Mouse (Mus musculus) kidney, adult 18-20 months (tissue): ENCODE results near the gene Pum1.

Experiments
- DNase-seq: peaks from one replicate; pipeline ENCODE4 v3.0.0; 2021

The Pum1 gene

GRCm38 (mm10) chr4:130735957-130736356, 72.8 kb downstream of the Pum1 start:
- no peak for DNase-seq

- peak; percentile 66 for DNase-seq
Observed at GRCm38 (mm10) chr4:130738527-130738926, 75.4 kb downstream of the Pum1 start.

DNA sequence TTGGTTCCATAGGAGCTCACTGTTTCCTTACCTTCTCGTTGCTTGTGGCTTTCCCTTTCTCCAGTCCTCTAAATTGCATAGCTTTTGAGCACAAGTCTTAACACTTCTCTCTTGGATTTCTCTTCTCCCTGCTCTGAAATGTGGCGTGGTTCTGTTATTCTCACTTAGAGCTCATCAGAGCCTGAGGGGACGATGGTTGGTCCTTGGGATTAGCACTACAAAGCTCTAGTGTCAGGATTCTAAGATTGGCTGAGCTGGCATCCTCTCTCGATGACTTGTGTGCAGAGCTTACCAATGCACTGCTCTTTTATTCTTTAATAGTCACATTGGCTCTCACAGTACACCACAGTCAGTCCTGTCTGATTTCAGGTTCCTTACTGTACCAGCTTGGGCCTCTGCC, 80.9 kb downstream of the Pum1 start:
- DNase-seq: no peak

GRCm38 (mm10) chr4:130745561-130746306, 82.6 kb downstream of the Pum1 start:
- DNase-seq: peak; percentile 34

- DNase-seq: peak; percentile 42
Observed at GRCm38 (mm10) chr4:130749566-130749965, 86.4 kb downstream of the Pum1 start.

- DNase-seq: no peak
Observed at GRCm38 (mm10) chr4:130751966-130752365, 88.8 kb downstream of the Pum1 start.

DNA sequence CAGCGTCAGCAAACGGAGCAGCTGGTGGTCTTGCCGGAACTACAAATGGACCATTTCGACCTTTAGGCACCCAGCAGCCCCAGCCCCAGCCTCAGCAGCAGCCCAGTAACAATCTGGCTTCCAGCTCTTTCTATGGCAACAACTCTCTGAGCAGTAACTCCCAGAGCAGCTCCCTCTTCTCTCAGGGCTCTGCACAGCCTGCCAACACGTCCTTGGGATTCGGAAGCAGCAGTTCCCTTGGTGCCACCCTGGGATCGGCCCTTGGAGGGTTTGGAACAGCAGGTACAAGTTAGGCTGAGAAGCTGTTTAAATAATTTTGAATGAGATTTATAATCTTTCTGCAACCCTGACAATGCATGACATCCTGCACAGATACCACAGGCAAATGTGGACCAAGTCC, 89.5 kb downstream of the Pum1 start:
- DNase-seq: no peak

- DNase-seq: no peak
Observed at GRCm38 (mm10) chr4:130753755-130754154, 90.6 kb downstream of the Pum1 start.

- no peak for DNase-seq
Observed at GRCm38 (mm10) chr4:130754776-130755175, 91.7 kb downstream of the Pum1 start.

DNA sequence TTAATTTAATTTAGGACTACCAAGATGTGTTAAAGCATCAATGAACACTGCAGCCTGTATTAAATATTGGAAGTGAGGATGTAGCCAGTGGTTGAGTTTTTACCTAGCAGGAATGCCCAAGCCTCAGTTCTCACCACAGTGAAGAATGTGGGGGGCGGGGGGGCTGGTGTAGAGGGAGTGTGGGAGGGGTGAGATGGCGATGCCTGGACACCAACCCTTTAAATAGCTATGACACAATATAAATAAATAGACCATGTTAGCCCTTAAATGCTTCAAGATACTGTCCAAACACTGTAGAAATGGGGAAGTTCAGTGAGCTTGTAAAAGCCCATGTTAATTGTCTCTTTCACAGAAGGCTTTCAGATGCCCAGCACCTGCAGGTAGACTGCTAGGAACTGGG, 96.8 kb downstream of the Pum1 start:
- DNase-seq: no peak

GRCm38 (mm10) chr4:130761809-130762208, 98.7 kb downstream of the Pum1 start:
- no peak for DNase-seq

- no peak for DNase-seq
Observed at GRCm38 (mm10) chr4:130765399-130766160, 102.5 kb downstream of the Pum1 start.

DNA sequence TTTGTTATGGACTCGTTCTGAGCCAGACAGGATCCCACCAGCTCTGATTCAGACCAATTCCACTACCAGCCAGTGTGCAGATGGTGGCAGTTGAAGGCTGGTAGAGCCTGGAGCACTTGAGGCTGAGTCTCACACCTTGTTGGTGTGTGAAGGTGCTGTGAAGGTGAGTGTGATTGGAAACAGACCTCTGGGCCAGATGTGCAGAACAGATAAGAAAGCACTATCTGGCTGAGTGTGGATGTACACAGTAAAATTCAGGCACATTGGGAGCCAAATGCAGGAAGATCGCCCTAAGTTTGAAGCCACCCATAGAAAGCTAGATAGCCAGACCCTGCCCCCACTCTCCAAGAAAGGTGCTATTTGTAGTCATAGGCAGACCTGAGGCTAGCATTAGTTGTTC, 103.3 kb downstream of the Pum1 start:
- DNase-seq: no peak

GRCm38 (mm10) chr4:130766926-130767325, 103.8 kb downstream of the Pum1 start:
- no peak for DNase-seq

DNA sequence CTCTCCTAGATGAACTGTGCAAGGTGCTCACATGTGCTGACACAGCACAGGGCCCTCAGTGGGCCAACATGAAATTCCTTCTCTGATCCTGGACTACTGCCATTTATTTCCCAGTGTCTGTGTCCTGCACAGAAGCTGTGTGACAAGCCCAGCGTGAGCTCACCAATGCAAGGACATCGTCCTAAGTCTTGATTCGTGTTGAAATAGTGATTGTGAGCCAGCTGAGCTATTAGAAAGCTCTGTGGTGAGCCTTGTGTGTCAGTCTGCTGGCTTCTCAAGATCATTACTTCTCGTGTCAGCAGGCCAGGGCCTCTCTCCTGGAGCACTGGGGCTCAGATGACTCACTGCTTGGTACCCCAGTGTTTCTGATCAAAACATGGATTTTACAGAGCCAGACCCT, 110.8 kb downstream of the Pum1 start:
- DNase-seq: no peak

GRCm38 (mm10) chr4:130774822-130775221, 111.7 kb downstream of the Pum1 start:
- DNase-seq: no peak

DNA sequence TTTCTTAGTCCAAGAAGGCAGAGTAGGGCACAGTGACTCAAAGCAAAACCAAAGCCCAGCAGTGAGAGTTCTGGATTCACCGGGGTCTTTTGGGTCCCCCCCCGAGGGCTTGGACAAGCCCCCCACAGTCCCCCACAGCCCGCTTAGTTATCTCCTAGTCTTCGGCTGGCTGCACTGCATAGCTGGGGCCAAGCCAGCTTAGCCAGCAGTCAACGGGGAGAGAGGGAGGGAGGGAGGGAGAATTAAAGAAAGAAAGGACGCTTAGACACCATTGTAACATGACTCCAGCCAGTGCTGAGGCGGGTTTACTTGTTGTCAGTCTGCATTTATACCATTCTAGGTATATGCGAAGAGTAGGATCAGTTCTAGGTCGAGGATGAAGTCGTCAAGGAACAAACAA, 114.5 kb downstream of the Pum1 start:
- DNase-seq: no peak

GRCm38 (mm10) chr4:130779037-130779436, 115.9 kb downstream of the Pum1 start:
- DNase-seq: no peak

GRCm38 (mm10) chr4:130782492-130782891, 119.4 kb downstream of the Pum1 start:
- DNase-seq: no peak

GRCm38 (mm10) chr4:130784755-130785154, 121.6 kb downstream of the Pum1 start:
- DNase-seq: peak; percentile 34

GRCm38 (mm10) chr4:130787530-130787929, 124.4 kb downstream of the Pum1 start:
- no peak for DNase-seq

- peak; percentile 87 for DNase-seq
Observed at GRCm38 (mm10) chr4:130790180-130790579, 127.1 kb downstream of the Pum1 start.

DNA sequence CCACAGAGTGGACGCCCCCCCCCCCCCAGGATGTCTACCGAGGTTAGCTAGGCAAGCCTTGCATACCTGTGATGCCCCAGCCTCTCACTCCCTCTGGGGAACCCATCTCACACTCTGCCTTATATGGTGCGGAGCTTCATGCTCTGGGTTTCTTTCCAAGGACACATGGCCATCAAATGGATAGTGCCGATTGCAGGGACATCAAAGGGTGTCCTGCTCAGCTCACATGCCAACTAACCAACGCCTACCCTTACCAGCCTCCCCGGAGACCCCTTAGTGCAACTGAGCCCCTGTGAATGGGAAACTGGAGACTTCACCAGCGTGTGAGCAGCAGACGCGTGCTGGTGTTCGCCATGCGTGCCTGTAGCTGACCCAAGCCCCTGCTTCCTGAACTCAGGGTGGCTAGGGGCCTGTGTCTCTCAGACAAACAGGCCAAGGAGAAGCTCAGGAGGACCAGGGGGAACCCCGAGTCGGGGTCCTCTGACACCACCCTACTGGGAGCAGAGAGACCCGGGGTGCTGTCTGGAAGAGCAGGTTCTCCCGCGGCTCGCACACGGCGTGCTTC, 128.8 kb downstream of the Pum1 start:
- no peak for DNase-seq
